Mouse (Mus musculus) heart, postnatal 0 days (tissue): ENCODE measurements around the gene Eif3d.

Experiments used
- CTCF ChIP-seq: IDR thresholded peaks from 2 replicates; pipeline ENCODE4 v1.5.1; 2016; ENCODE audit warnings: antibody characterized with exemption, control low read depth, low read depth
- EP300 ChIP-seq: IDR thresholded peaks from 2 replicates; pipeline ENCODE4 v1.6.1; 2016; ENCODE audit warnings: antibody characterized with exemption, low read depth

DNA sequence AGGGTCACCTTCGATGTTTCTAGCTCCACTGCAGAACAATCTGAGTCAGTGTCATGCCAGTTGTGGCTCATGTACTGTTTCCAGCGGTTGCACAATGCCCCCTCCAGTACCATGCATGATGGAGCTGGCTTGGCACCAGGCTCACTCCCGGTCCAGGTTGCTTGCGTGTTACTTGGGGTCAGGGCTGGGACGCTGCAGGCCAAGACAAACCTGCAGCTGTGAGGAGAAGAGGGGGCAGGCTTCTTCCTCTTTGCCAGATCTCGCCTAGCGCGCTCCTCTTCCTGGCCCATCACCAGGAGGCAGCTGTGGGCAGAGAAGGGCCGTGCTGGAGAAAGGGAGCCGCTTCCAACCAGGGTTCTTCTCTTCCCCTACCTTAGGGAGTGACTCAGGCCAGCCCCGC lies 36.3 kb downstream of the Eif3d start:
- no peak for TF ChIP-seq EP300
- TF ChIP-seq CTCF, result no peak
